Mouse (Mus musculus): Measurements from ENCODE around the gene Mog. TPM values are rescaled to one million over a fixed set of nuclear protein-coding genes. Genes with fewer than 3 reads are reported as not detected.

Mog gene
- polyA plus RNA-seq (2017; shearing (Covaris generic)): not detected

GRCm38 (mm10) chr17:37022628-37023576 lies at the start of gene Mog:
Mog (minus strand) TSS chr17:37023398.

GRCm38 (mm10) chr17:37045611-37046311 lies 22.6 kb upstream of the Mog start, which contains the start of gene Gabbr1:
Gabbr1 (plus strand) TSS chr17:37045966.

GRCm38 (mm10) chr17:37000863-37001262 lies 22.3 kb downstream of the Mog start, which contains the start of gene Zfp57:
Zfp57 (plus strand) TSS chr17:37001163.

GRCm38 (mm10) chr17:36989437-36989836 lies 33.8 kb downstream of the Mog start, which contains the start of gene H2-M5:
H2-M5 (minus strand) TSS chr17:36989537.

GRCm38 (mm10) chr17:36981221-36981813 lies 41.9 kb downstream of the Mog start, which contains the start of gene 2410137M14Rik:
2410137M14Rik (minus strand) TSS chr17:36981237.

Other genes with a start within 250 kb of the Mog start
- not detected for gene H2-M10.6, start 211.2 kb downstream of the Mog start, polyA plus RNA-seq (2017; shearing (Covaris generic))
- 100 to 1,000 TPM; 102 to 109 TPM for gene Trim26, start 186.3 kb downstream of the Mog start, polyA plus RNA-seq (2017; shearing (Covaris generic))
- gene Trim15, start 156.2 kb downstream of the Mog start, polyA plus RNA-seq (2017; shearing (Covaris generic)): under 1 TPM; 0.47 to 0.57 TPM
- gene Trim10, start 153.8 kb downstream of the Mog start, polyA plus RNA-seq (2017; shearing (Covaris generic)): under 1 TPM in 1 of 2 experiments, not detected in 1; 0.10 TPM
- not detected for gene Trim40, start 133.3 kb downstream of the Mog start, polyA plus RNA-seq (2017; shearing (Covaris generic))
- gene Trim31, start 125.3 kb downstream of the Mog start, polyA plus RNA-seq (2017; shearing (Covaris generic)): under 1 TPM in 1 of 2 experiments, not detected in 1; 0.15 TPM
- gene Rnf39, start 80.5 kb downstream of the Mog start, polyA plus RNA-seq (2017; shearing (Covaris generic)): under 1 TPM in 1 of 2 experiments, not detected in 1; 0.38 TPM
- gene Ppp1r11, start 71.7 kb downstream of the Mog start, polyA plus RNA-seq (2017; shearing (Covaris generic)): 100 to 1,000 TPM; 141 to 146 TPM
- gene Znrd1, start 64.8 kb downstream of the Mog start, polyA plus RNA-seq (2017; shearing (Covaris generic)): 10 to 100 TPM; 76.7 to 88.4 TPM
- 1 to 10 TPM; 2.8 to 2.9 TPM for gene Znrd1as, start 64.8 kb downstream of the Mog start, polyA plus RNA-seq (2017; shearing (Covaris generic))
- gene 2410137M14Rik, start 42.2 kb downstream of the Mog start, polyA plus RNA-seq (2017; shearing (Covaris generic)): under 1 TPM; 0.23 to 0.41 TPM
- under 1 TPM in 1 of 2 experiments, not detected in 1; 0.12 TPM for gene H2-M5, start 33.9 kb downstream of the Mog start, polyA plus RNA-seq (2017; shearing (Covaris generic))
- not detected for gene Zfp57, start 22.2 kb downstream of the Mog start, polyA plus RNA-seq (2017; shearing (Covaris generic))
- 10 to 100 TPM; 10.7 to 14.6 TPM for gene Gabbr1, start 22.6 kb upstream of the Mog start, polyA plus RNA-seq (2017; shearing (Covaris generic))
- gene Olfr90, start 65.1 kb upstream of the Mog start, polyA plus RNA-seq (2017; shearing (Covaris generic)): not detected
- gene Olfr91, start 74.9 kb upstream of the Mog start, polyA plus RNA-seq (2017; shearing (Covaris generic)): under 1 TPM in 1 of 2 experiments, not detected in 1; 0.21 TPM
- not detected for gene Olfr92, start 96.7 kb upstream of the Mog start, polyA plus RNA-seq (2017; shearing (Covaris generic))
- not detected for gene Olfr93, start 138.1 kb upstream of the Mog start, polyA plus RNA-seq (2017; shearing (Covaris generic))
- gene Ubd, start 170.5 kb upstream of the Mog start, polyA plus RNA-seq (2017; shearing (Covaris generic)): 1 to 10 TPM in 1 of 2 experiments, under 1 TPM in 1; 0.52 to 2.0 TPM
- gene Olfr94, start 177.6 kb upstream of the Mog start, polyA plus RNA-seq (2017; shearing (Covaris generic)): not detected
- not detected for gene Olfr95, start 189.7 kb upstream of the Mog start, polyA plus RNA-seq (2017; shearing (Covaris generic))
- not detected for gene Olfr96, start 196.7 kb upstream of the Mog start, polyA plus RNA-seq (2017; shearing (Covaris generic))
- not detected for gene Olfr97, start 213.9 kb upstream of the Mog start, polyA plus RNA-seq (2017; shearing (Covaris generic))
- not detected for gene Olfr98, start 240.4 kb upstream of the Mog start, polyA plus RNA-seq (2017; shearing (Covaris generic))
- gene H2-M3, start 246.8 kb upstream of the Mog start, polyA plus RNA-seq (2017; shearing (Covaris generic)): 100 to 1,000 TPM; 112 to 128 TPM